Mouse (Mus musculus) testis, postnatal 14 days (tissue): ENCODE measurements at regions not wholly inside any gene's neighbourhood (a gene's known extent, or its start where the extent isn't known, plus 50 kb on each side); places are given as distances from the start of the nearest gene placed in this dataset.

Experiments used
- DNase-seq: peaks from one replicate; pipeline ENCODE4 v3.0.0; 2021; ENCODE audit warnings: low spot score

GRCm38 (mm10) chr16:8117543-8118167 lies 307.3 kb downstream of the Tmem114 start:
- DNase-seq = no peak

- no peak for DNase-seq
Measured at GRCm38 (mm10) chr16:8111329-8112116, 313.4 kb downstream of the Tmem114 start.

GRCm38 (mm10) chr16:8108141-8109122 lies 316.5 kb downstream of the Tmem114 start:
- peak; percentile 9 for DNase-seq

- DNase-seq = no peak
Measured at GRCm38 (mm10) chr16:8079024-8079423, 345.9 kb downstream of the Tmem114 start.

- DNase-seq = no peak
Measured at GRCm38 (mm10) chr16:8078461-8078860, 346.5 kb downstream of the Tmem114 start.

- DNase-seq = no peak
Measured at GRCm38 (mm10) chr16:8074729-8075128, 350.2 kb downstream of the Tmem114 start.

- DNase-seq = no peak
Measured at GRCm38 (mm10) chr16:8053936-8054335, 371.0 kb downstream of the Tmem114 start.

- DNase-seq = no peak
Measured at GRCm38 (mm10) chr16:8008966-8009365, 416.0 kb downstream of the Tmem114 start.

GRCm38 (mm10) chr16:8006631-8007030 lies 418.3 kb downstream of the Tmem114 start:
- DNase-seq = peak; percentile 29

- no peak for DNase-seq
Measured at GRCm38 (mm10) chr16:8002339-8003089, 422.4 kb downstream of the Tmem114 start.

GRCm38 (mm10) chr16:7982816-7983215 lies 442.1 kb downstream of the Tmem114 start:
- no peak for DNase-seq

GRCm38 (mm10) chr16:7978466-7978865 lies 446.5 kb downstream of the Tmem114 start:
- no peak for DNase-seq

GRCm38 (mm10) chr16:7951616-7952015 lies 473.3 kb downstream of the Tmem114 start:
- DNase-seq = no peak

- no peak for DNase-seq
Measured at GRCm38 (mm10) chr16:7942333-7942732, 482.6 kb downstream of the Tmem114 start.

GRCm38 (mm10) chr16:7937167-7937566 lies 487.8 kb downstream of the Tmem114 start:
- DNase-seq = no peak

- no peak for DNase-seq
Measured at GRCm38 (mm10) chr16:7932322-7932721, 492.6 kb downstream of the Tmem114 start.

- DNase-seq = no peak
Measured at GRCm38 (mm10) chr16:7931676-7932075, 493.3 kb downstream of the Tmem114 start.

GRCm38 (mm10) chr16:7929112-7929511 lies 495.8 kb downstream of the Tmem114 start:
- DNase-seq = no peak

GRCm38 (mm10) chr16:7928391-7928935 lies 496.5 kb downstream of the Tmem114 start:
- DNase-seq = no peak

- peak; percentile 19 for DNase-seq
Measured at GRCm38 (mm10) chr16:7927756-7928155, 497.2 kb downstream of the Tmem114 start.

- DNase-seq = no peak
Measured at GRCm38 (mm10) chr16:7895786-7896185, 529.1 kb downstream of the Tmem114 start.
